Comparison of ENCODE assay signal across 11 mouse cellular contexts in genomic region chr6:95713245-95713644, GRCm38 (mm10). TPM values are rescaled to one million over a fixed set of nuclear protein-coding genes. Genes with fewer than 3 reads are reported as not detected.
DNase-seq lines count a peak whose midpoint lies in the region; ATAC-seq and TF ChIP-seq lines count a peak whose summit lies in the region.
"Had no signal": no experiment of that assay in that cellular context is flagged by ENCODE, and none has a peak within 500 bp of the region (broad histone marks: within the 10 kb centered on the region; RNA-seq: fewer than 3 reads in every experiment).

No protein-coding gene starts in this region.

- ATAC-seq in liver, embryonic 12.5 days = no peak
- no peak for ATAC-seq in hindbrain, postnatal 0 days
- ATAC-seq in activated CD4-positive, CD25-positive, alpha-beta regulatory T cell, adult 4 months = no peak

- no peak overlapping the region for H3K9ac ChIP-seq in liver, adult 2 months (ENCODE audit: low read depth, low read length)
- no peak overlapping the region for H3K9ac ChIP-seq in liver, embryonic 12.5 days
- no peak overlapping the region for H3K9ac ChIP-seq in hindbrain, postnatal 0 days (replicated peaks; ENCODE audit: low read length)
- H3K9ac ChIP-seq: liver, embryonic 14.5 days had no signal

- no peaks in the 10 kb centered on the region for H3K27me3 ChIP-seq in liver, adult 2 months (ENCODE audit: control insufficient read depth, insufficient read depth, low read length)
- no peaks in the 10 kb centered on the region for H3K27me3 ChIP-seq in liver, embryonic 12.5 days (replicated peaks)
- no peaks in the 10 kb centered on the region for H3K27me3 ChIP-seq in hindbrain, postnatal 0 days (ENCODE audit: insufficient read depth, low read length)

- H3K9me3 ChIP-seq in liver, embryonic 12.5 days (replicated peaks) = no peaks in the 10 kb centered on the region
- H3K9me3 ChIP-seq in hindbrain, postnatal 0 days (ENCODE audit: low read length) = no peaks in the 10 kb centered on the region

- DNase-seq in liver, adult 2 months (ENCODE audit: extremely low read depth, low read depth, low spot score) = peak; percentile 98
- DNase-seq in adrenal gland, postnatal 25 days = peak; percentile 28
- DNase-seq in heart, postnatal 14 days = peak; percentile 37 to 56
- peak; percentile 82 to 91 for DNase-seq in kidney, postnatal 36 days
- no peak for DNase-seq in hindbrain, postnatal 0 days (ENCODE audit: low spot score)
- no peak for DNase-seq in B cell, adult 2 months
- DNase-seq: cerebellum, postnatal 10 days; layer of hippocampus, adult 9-11 months had no signal

- no peak for TF ChIP-seq POLR2A in liver, adult 2 months (IDR thresholded peaks at IDR 0.05; ENCODE audit: extremely low read depth, insufficient read depth, low read length)

- WGBS in liver, adult 2 months = 10% methylated on average over 5 of the region's 5 CpGs
- 59% methylated on average over 5 of the region's 5 CpGs for WGBS in liver, embryonic 12.5 days (ENCODE audit: insufficient replicate concordance)
- 24% methylated on average over 5 of the region's 5 CpGs for WGBS in hindbrain, postnatal 0 days

- intact Hi-C loops in heart, postnatal 14 days (cut with DNase I) = no loop called here

- no peaks in the 10 kb centered on the region for H3K36me3 ChIP-seq in liver, adult 2 months (ENCODE audit: control insufficient read depth, insufficient read depth, low read length)
- no peaks in the 10 kb centered on the region for H3K36me3 ChIP-seq in liver, embryonic 12.5 days
- no peaks in the 10 kb centered on the region for H3K36me3 ChIP-seq in hindbrain, postnatal 0 days (ENCODE audit: insufficient read depth, low read length)

- H3K4me3 ChIP-seq in liver, adult 2 months (ENCODE audit: insufficient read depth, low read depth, low read length) = no peak overlapping the region
- no peak overlapping the region for H3K4me3 ChIP-seq in liver, embryonic 12.5 days
- no peak overlapping the region for H3K4me3 ChIP-seq in hindbrain, postnatal 0 days (ENCODE audit: low read length)

- TF ChIP-seq CTCF in liver, adult 2 months (IDR thresholded peaks at IDR 0.05; ENCODE audit: low read depth, low read length) = no peak; the same call in 1 of the 2 replicates
- TF ChIP-seq CTCF in hindbrain, postnatal 0 days (IDR thresholded peaks at IDR 0.05; ENCODE audit: low read depth) = no peak

- H3K27ac ChIP-seq in liver, adult 2 months (replicated peaks; ENCODE audit: insufficient read depth, low read depth, low read length) = peak overlapping the region; percentile 93
- H3K27ac ChIP-seq in liver, embryonic 12.5 days = no peak overlapping the region
- H3K27ac ChIP-seq in hindbrain, postnatal 0 days = no peak overlapping the region
- H3K27ac ChIP-seq: liver, embryonic 14.5 days had no signal

- H3K4me2 ChIP-seq in liver, embryonic 12.5 days = no peak overlapping the region
- H3K4me2 ChIP-seq in hindbrain, postnatal 0 days (ENCODE audit: low read depth, low read length) = no peak overlapping the region

- peaks cover 60% of the 10 kb centered on the region for H3K4me1 ChIP-seq in liver, adult 2 months (ENCODE audit: control insufficient read depth, insufficient read depth, low read length)
- peaks cover 42% of the 10 kb centered on the region for H3K4me1 ChIP-seq in liver, embryonic 12.5 days
- no peaks in the 10 kb centered on the region for H3K4me1 ChIP-seq in hindbrain, postnatal 0 days (ENCODE audit: insufficient read depth, low read length)

- peaks cover 35% of the 10 kb centered on the region; the same call in 1 of the 2 replicates for H3K79me2 ChIP-seq in liver, adult 2 months (ENCODE audit: control insufficient read depth, insufficient read depth, low read length)

RNA-seq across cellular contexts. Expression of gene Suclg2, which starts 5.4 kb away (rescaled TPM):
- 137 and 153 TPM in 2 replicates for total RNA-seq in liver, adult 2 months (2014; rRNA removed)
- 54.0 and 61.2 TPM in 2 replicates for polyA plus RNA-seq in liver, adult 2 months (2012; rRNA removed)
- polyA plus RNA-seq in liver, embryonic 12.5 days (2016; fragmentation: Nextera tagmentation; extraction: Ambion mirVana) = 47.7 and 49.0 TPM in 2 replicates
- 131 and 153 TPM in 2 replicates for total RNA-seq in adrenal gland, postnatal 25 days (2021)
- total RNA-seq in heart, postnatal 14 days (2021) = 100 to 1,000 TPM; 103 to 106 TPM
- total RNA-seq in hindbrain, postnatal 0 days (2014; rRNA removed) = 13.7 and 13.9 TPM in 2 replicates
- 22.6 and 24.6 TPM in 2 replicates for polyA plus RNA-seq in hindbrain, postnatal 0 days (2015; fragmentation: Nextera tagmentation; extraction: Ambion mirVana)
- 10 to 100 TPM; 22.3 to 24.7 TPM for polyA plus RNA-seq in activated CD4-positive, CD25-positive, alpha-beta regulatory T cell, adult 4 months (2017; shearing (Covaris generic))

Comparison
In these comparisons a context has a peak if more than half of its experiments do, and no peak if none do; other contexts are left out.
1. DNase-seq: peak in liver, adult 2 months (single experiment), adrenal gland, postnatal 25 days (single experiment), heart, postnatal 14 days (2 of 2) and kidney, postnatal 36 days (2 of 2); none in hindbrain, postnatal 0 days (single experiment) and B cell, adult 2 months (0 of 2).